Mouse (Mus musculus) right cerebral cortex, postnatal 4 days (tissue): ENCODE results near the gene Syna.

ENCODE experiments used
- DNase-seq: peaks from one replicate; pipeline ENCODE4 v3.0.0-alpha.2; 2022

Gene Syna

DNA sequence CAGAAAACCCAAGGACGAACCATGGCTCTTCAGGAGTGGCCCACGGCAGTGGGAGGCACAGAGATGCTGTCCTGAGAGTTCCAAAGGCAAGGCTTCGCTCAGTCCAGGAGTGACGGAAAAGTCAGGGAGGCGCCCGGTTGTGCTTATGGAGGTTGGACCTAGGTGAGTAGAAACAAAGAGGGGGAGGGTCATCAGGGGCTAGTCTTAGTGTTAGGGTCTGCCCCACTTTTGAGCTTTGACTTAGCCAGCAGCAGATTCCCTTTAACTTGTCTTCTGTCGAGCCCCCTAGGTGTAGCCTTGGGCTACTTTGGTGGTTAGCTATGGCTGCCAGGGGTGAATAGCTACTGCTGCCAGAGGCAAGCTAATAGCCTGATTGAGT, at the start of gene Syna:
Syna (minus strand) TSS at position 101 of the 379 bp plus-strand sequence.
- DNase-seq, result no peak

DNA sequence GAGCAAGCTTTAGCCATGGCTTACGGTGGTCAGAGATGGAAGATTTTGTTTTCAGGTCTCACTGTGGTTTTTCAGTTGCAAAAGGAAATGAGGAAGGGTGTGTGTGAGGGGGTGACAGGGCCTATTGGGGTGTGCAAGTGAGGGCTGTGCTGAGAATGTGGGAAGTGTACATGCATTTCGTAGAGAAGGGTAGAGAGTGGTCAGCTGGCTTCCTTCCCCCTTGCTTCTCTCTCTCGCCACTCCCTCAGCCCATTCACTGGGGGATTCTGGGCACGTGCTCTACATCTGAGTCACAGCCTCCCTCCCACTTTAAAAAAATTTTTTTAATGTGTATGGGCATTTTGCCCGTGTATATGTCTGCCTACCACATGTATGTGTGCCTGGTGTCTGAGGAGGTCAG, 47.1 kb upstream of the Syna start:
- DNase-seq, result no peak

DNA sequence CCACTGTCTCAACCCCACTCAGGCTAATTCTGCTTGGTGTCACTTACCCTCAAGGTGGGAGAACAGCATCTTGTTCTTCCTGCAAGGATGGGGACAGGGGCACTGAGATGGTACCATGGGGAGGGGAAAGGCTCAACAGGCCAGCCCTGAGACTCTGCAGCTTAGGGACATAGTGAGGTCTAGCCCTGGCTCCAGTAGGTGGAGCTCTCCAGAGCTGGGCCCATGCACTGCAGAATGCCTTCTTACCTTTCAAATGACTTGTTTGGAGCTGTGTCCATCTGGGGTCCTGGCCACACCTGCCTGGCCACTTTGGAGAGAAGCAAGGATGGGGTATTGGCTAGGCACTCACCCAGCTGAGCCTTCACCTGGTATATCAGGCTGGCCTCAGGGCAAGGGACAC, 46.3 kb upstream of the Syna start:
- no peak for DNase-seq

GRCm38 (mm10) chr5:134604376-134604775, 44.4 kb upstream of the Syna start:
- no peak for DNase-seq

DNA sequence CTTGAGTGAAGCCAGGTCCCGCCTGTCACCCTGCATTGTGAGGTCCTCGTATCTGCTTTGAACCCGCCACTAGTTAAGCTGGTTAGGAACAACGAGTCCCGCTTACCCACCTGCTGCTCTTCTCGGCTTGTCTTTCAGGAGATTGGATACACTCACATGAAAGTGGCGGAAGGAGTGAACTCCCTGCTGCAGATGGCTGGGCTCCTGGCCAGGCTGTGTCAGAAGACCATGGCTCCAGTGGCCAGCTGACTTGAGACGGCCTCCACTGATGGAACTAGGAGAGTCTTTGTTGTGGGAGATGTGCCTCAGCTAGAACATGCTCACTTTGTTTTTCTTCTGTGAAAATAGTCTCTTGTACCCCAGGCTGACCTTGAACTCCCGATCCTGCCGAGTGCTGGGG, 37.7 kb upstream of the Syna start:
- DNase-seq, result no peak

- no peak for DNase-seq
Observed at GRCm38 (mm10) chr5:134593093-134593492, 33.1 kb upstream of the Syna start.

GRCm38 (mm10) chr5:134592026-134592581, 32.1 kb upstream of the Syna start:
- no peak for DNase-seq

- DNase-seq, result no peak
Observed at GRCm38 (mm10) chr5:134589900-134590299, 29.9 kb upstream of the Syna start.

DNA sequence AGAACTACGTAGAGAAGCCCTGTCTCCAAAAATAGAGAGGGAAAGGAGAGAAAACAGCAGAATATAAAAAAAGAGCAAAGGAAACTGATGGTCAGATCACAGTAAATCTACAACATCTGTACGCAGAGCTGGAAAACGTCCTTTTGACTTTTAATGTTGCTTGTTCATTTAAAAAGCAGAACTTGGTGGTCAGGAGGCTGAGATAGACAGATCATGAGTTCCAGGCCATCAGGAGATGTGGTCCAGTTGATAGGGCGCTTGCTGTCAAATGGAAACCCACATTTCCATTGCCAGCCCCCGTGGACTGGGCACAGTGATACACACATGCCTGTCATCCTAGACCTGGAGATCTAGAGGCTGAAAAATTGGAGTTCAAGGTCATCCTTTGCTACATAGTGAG, 24.8 kb upstream of the Syna start:
- no peak for DNase-seq

GRCm38 (mm10) chr5:134583884-134584213, 23.9 kb upstream of the Syna start:
- DNase-seq, result no peak

GRCm38 (mm10) chr5:134583006-134583883, 23.3 kb upstream of the Syna start:
- no peak for DNase-seq

- DNase-seq, result peak; percentile 96
Observed at GRCm38 (mm10) chr5:134582221-134582907, 22.4 kb upstream of the Syna start.

- DNase-seq, result no peak
Observed at GRCm38 (mm10) chr5:134581146-134581545, 21.2 kb upstream of the Syna start, which contains the start of gene Rfc2. Rfc2 (plus strand) TSS chr5:134581366.

DNA sequence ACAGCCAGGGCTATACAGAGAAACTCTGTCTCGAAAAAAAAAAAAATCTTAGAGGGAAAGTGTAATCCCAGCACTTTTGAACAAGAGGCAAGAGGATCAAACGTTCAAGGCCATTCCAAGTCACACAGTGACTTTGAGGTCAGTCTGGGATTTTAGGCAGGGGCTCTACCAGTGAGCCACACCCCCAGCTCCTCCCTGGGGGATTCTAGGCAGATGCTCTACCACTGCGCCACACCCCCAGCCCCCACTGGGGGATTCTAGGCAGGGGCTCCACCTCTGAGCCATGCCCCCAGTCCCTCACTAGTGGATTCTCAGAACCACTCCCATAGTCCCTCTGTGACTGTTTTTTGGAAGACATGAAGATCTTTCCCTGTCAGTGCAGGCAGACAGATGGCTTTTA, 19.2 kb upstream of the Syna start:
- no peak for DNase-seq

GRCm38 (mm10) chr5:134577534-134577933, 17.6 kb upstream of the Syna start:
- DNase-seq, result no peak

- DNase-seq, result no peak
Observed at GRCm38 (mm10) chr5:134576517-134577220, 16.7 kb upstream of the Syna start.

- DNase-seq, result no peak
Observed at GRCm38 (mm10) chr5:134575833-134576232, 15.9 kb upstream of the Syna start.

DNA sequence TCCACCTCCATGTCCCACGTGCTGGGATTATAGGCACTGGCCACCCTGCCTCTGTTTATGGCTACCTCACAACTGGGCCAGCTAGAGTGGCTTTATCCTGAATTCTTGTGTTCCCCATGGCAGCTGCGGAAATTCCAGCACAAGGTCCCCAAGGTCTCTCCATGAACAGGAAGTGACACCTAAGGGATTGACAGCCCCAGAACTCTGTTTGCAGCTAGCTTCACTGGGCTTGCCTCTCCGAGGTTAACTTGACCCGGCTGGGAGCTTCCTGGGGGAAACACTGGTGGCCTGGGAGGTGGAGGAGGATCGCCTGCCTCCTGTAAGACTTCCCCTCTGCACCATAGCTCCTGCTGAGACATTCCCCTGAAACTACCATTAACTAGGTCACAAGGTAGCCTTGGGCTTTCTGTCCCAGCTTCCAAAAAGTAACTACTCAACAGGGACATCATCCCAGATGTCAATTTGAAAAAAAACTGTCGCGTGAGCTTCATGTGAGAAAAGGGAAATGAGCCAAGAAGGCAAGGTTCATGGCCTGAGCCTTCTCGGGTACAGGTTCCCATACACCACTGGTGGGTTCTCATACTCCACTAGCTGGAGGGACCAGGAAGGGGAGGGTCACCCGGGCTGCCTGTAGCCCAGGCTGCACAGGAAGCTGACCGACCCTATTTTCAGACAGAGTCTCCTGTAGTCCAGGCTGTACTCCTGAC, 12.7 kb upstream of the Syna start:
- DNase-seq, result no peak

GRCm38 (mm10) chr5:134571730-134572507, 11.9 kb upstream of the Syna start:
- peak; percentile 34 for DNase-seq

- DNase-seq, result no peak
Observed at GRCm38 (mm10) chr5:134568964-134569491, 9.1 kb upstream of the Syna start.

DNA sequence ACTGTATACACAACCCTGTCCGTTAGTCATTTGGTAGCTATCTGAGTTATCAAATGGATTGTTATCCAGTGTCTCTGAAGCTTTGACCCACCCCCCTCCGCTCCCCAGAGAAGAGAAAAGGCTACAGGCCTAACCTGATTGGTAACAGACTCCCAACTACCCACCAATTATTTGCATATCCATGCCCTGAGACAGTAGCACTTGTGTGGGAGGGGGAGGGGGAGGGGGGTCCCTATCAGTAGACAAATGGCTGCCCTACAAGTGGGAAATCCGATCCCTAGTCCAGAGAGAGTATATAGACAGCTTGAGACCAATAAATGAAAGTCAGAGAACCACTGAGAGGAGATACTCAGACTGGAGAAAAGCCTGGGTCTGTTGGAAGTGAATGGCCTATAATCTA, 8.1 kb upstream of the Syna start:
- no peak for DNase-seq

- DNase-seq, result no peak
Observed at GRCm38 (mm10) chr5:134567445-134567844, 7.5 kb upstream of the Syna start.
